Mouse (Mus musculus): ENCODE results near the gene Nyx. TPM values are rescaled to one million over a fixed set of nuclear protein-coding genes. Genes with fewer than 3 reads are reported as not detected.

Nyx gene
- polyA plus RNA-seq, 1 experiment, result not detected

DNA sequence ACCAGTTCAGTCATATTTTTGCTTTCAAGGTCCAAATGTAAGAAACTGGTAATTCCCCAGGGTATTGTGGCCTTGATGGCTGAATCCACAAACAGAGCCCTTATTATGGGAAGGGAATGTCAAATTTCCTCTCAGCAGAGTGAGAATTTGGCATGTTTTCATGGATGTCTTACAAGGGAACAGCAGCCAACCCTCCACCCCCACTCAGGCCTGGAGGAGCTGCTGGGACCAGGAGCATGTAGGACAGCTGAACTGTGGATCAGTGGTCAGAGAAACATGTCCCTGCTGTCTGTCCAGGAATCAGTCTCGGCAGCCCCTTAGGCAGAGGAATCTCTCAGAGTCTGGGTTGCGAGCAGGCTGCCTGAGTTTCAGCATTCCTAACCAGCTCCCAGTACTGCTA lies 771 bp downstream of the Nyx start:
- no peak overlapping the region for H3K27ac ChIP-seq (ENCODE audit: control insufficient read depth, insufficient read depth, low read depth, low read length, poor library complexity)
- no peak for TF ChIP-seq CTCF (IDR thresholded peaks at IDR 0.05; ENCODE audit: control insufficient read depth, insufficient read depth, low read length)
- TF ChIP-seq POLR2A (IDR thresholded peaks at IDR 0.05; ENCODE audit: borderline replicate concordance, control insufficient read depth, low read depth, low read length), result no peak
- H3K4me1 ChIP-seq (ENCODE audit: control insufficient read depth, insufficient read depth, low read length), result no peaks in the 10 kb centered on the region; the same call in 1 of the 2 replicates
- no peak overlapping the region for H3K4me3 ChIP-seq (replicated peaks; ENCODE audit: control insufficient read depth, low read depth, low read length)
- WGBS, result 100% methylated on average over 2 of the region's 2 CpGs

DNA sequence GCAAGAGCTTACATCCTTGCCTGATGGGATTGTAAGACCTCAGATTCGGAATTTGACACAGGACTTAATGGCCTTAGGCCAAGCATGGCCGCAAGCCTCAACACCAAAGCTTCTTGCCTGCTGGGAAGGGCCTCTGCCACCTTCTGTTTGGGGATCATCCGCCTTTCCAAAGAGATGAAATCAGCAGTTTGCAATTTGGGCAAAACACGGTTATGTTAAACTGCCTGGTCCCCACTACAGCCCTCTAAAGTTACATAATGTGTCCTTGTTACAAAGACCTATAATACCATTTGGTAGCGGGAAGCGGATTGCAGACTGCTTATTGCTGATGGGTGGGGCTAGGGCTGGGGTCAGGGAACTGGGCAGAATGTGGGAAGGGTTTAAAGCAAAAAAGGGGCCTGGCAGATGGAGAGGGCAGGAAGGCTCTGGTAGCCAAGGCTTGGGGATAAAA lies 1.2 kb downstream of the Nyx start:
- 70% methylated on average over 6 of the region's 6 CpGs for WGBS
- H3K4me1 ChIP-seq (ENCODE audit: control insufficient read depth, insufficient read depth, low read length), result no peaks in the 10 kb centered on the region; the same call in 1 of the 2 replicates
- no peak overlapping the region for H3K27ac ChIP-seq (ENCODE audit: control insufficient read depth, insufficient read depth, low read depth, low read length, poor library complexity)
- H3K4me3 ChIP-seq (replicated peaks; ENCODE audit: control insufficient read depth, low read depth, low read length), result no peak overlapping the region
- no peak for TF ChIP-seq POLR2A (IDR thresholded peaks at IDR 0.05; ENCODE audit: borderline replicate concordance, control insufficient read depth, low read depth, low read length)
- no peak for TF ChIP-seq CTCF (IDR thresholded peaks at IDR 0.05; ENCODE audit: control insufficient read depth, insufficient read depth, low read length)

DNA sequence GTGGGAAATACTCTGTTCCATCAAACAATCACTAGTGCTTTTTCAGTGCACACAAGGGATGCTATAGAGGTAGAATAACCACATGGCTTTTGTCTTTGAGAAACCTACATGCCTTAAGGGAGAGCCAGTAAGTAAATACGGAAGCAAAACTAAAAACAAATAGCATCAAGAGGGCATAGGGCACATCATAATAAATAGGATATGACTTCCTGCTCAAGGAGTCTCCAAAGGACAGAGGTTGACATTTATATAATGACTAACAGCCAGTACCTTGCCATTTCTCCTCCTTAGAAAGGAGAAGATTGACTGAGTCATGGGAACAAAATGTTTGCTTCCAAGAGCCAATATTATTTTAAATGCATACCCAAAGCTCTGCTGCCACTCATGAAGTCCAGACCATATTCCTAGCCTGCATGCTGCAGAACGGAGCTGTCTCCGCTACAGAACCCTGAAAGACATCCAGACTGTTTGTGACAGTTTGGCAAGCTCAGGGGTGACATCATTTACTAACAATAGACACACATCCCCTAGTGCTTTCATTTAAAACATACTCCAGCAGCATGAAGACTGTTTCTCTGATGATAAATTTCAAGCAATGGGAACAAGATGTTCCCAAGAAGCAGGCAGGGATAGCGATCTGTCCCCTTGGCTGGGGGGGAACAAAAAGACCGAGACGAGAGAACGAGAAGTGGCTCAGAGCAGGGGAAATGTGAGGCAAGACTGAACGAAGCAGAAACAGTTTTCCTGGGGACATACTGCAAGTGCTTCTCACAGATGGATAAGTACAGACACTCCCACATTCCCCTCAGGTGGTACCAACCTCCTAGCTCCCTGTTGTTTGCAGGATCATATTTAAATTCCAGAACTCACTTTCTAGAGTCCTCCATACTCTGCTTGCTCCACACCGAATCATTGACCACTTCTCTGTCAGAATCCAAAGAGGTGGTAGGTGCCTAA lies 3.5 kb downstream of the Nyx start:
- no peak overlapping the region for H3K4me3 ChIP-seq (replicated peaks; ENCODE audit: control insufficient read depth, low read depth, low read length)
- no peak for TF ChIP-seq CTCF (IDR thresholded peaks at IDR 0.05; ENCODE audit: control insufficient read depth, insufficient read depth, low read length)
- no peak for TF ChIP-seq POLR2A (IDR thresholded peaks at IDR 0.05; ENCODE audit: borderline replicate concordance, control insufficient read depth, low read depth, low read length)
- H3K27ac ChIP-seq (ENCODE audit: control insufficient read depth, insufficient read depth, low read depth, low read length, poor library complexity), result no peak overlapping the region
- WGBS, result 40% methylated on average over 9 of the region's 9 CpGs
- H3K4me1 ChIP-seq (ENCODE audit: control insufficient read depth, insufficient read depth, low read length), result no peaks in the 10 kb centered on the region; the same call in 1 of the 2 replicates

DNA sequence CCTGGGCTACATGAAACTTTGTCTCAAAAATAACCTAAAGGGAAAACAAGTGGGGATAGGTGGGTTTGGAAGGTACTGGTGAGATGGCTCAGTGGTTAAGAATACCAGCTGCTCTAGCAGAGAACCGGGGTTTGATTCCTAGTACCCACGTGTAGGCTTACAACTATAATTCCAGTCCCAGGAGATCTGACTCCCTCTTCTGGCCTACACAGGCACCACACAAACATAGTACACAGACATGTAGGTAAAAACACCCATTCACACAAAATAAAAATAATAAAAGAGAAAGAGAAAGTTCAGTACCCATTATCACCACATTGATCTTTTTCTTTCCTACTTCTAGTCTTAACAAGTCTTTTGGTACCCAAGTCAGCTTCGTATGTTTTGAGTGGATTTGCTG lies 6.0 kb downstream of the Nyx start:
- TF ChIP-seq CTCF (IDR thresholded peaks at IDR 0.05; ENCODE audit: control insufficient read depth, insufficient read depth, low read length), result no peak
- TF ChIP-seq POLR2A (IDR thresholded peaks at IDR 0.05; ENCODE audit: borderline replicate concordance, control insufficient read depth, low read depth, low read length), result no peak
- no peaks in the 10 kb centered on the region; the same call in 1 of the 2 replicates for H3K4me1 ChIP-seq (ENCODE audit: control insufficient read depth, insufficient read depth, low read length)
- H3K27ac ChIP-seq (ENCODE audit: control insufficient read depth, insufficient read depth, low read depth, low read length, poor library complexity), result no peak overlapping the region
- no peak overlapping the region for H3K4me3 ChIP-seq (replicated peaks; ENCODE audit: control insufficient read depth, low read depth, low read length)
- WGBS, result 70% methylated on average over 3 of the region's 3 CpGs

- 32% methylated on average over 4 of the region's 4 CpGs for WGBS
- no peak for TF ChIP-seq POLR2A (IDR thresholded peaks at IDR 0.05; ENCODE audit: borderline replicate concordance, control insufficient read depth, low read depth, low read length)
- no peak for TF ChIP-seq CTCF (IDR thresholded peaks at IDR 0.05; ENCODE audit: control insufficient read depth, insufficient read depth, low read length)
- no peaks in the 10 kb centered on the region; the same call in 1 of the 2 replicates for H3K4me1 ChIP-seq (ENCODE audit: control insufficient read depth, insufficient read depth, low read length)
- H3K4me3 ChIP-seq (replicated peaks; ENCODE audit: control insufficient read depth, low read depth, low read length), result no peak overlapping the region
- no peak overlapping the region for H3K27ac ChIP-seq (ENCODE audit: control insufficient read depth, insufficient read depth, low read depth, low read length, poor library complexity)
Measured at GRCm38 (mm10) chrX:13472751-13473225, 6.9 kb downstream of the Nyx start.

- Histone ChIP-seq H3K27ac (ENCODE audit: control insufficient read depth, insufficient read depth, low read depth, low read length, poor library complexity) (no peak overlapping the region), H3K4me3 (replicated peaks; ENCODE audit: control insufficient read depth, low read depth, low read length) (no peak overlapping the region), H3K4me1 (ENCODE audit: control insufficient read depth, insufficient read depth, low read length) (no peaks in the 10 kb centered on the region)
- WGBS, result 64% methylated on average over 1 of the region's 1 CpGs
- TF ChIP-seq POLR2A (IDR thresholded peaks at IDR 0.05; ENCODE audit: borderline replicate concordance, control insufficient read depth, low read depth, low read length), result no peak
- no peak for TF ChIP-seq CTCF (IDR thresholded peaks at IDR 0.05; ENCODE audit: control insufficient read depth, insufficient read depth, low read length)
Measured at GRCm38 (mm10) chrX:13475382-13475781, 9.5 kb downstream of the Nyx start.

DNA sequence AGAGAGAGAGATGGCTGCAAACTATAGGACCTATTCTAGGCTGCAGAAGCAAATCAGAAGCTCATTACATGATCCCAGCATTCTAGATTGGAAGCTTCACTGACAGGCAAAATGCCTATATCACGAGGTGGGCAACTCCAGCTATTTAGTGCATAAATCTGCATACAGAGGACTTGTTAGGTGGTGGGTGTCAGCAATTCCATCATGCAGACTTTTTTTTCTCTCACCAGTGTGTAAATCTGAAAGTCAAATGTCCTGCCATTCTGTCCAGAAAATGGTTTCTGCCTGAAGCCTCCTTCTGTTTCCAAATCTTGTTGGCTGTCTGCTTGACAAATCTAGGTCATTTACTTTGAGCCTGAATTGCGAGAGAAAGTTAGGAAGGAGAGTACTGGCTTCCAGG lies 11.7 kb downstream of the Nyx start:
- 72% methylated on average over 2 of the region's 2 CpGs for WGBS
- H3K4me1 ChIP-seq (ENCODE audit: control insufficient read depth, insufficient read depth, low read length), result no peaks in the 10 kb centered on the region
- no peak overlapping the region for H3K4me3 ChIP-seq (replicated peaks; ENCODE audit: control insufficient read depth, low read depth, low read length)
- no peak for TF ChIP-seq POLR2A (IDR thresholded peaks at IDR 0.05; ENCODE audit: borderline replicate concordance, control insufficient read depth, low read depth, low read length)
- TF ChIP-seq CTCF (IDR thresholded peaks at IDR 0.05; ENCODE audit: control insufficient read depth, insufficient read depth, low read length), result no peak
- no peak overlapping the region for H3K27ac ChIP-seq (ENCODE audit: control insufficient read depth, insufficient read depth, low read depth, low read length, poor library complexity)

DNA sequence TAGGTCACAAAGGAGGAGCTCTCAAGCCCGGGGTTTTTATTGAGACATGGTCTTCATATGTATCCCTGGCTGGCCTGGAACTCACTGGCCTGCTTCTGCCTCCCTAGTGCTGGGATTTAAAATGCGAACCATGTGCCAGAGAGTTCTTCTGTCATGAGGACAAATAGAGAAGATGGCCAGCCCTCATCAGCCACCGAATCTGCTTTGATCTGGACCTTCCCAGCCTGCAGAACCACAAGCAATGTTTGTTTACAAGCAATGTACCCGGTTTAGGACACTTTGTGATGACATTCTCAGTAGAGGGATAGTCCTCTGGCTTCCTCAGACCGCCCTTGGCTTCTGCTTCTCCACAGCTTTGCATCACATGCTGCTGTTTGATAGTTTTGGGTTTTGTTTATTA lies 12.4 kb downstream of the Nyx start:
- 72% methylated on average over 5 of the region's 5 CpGs for WGBS

More for the DNA sequence above, 12.4 kb downstream of the Nyx start:
- Histone ChIP-seq H3K4me1 (ENCODE audit: control insufficient read depth, insufficient read depth, low read length) (no peaks in the 10 kb centered on the region), H3K27ac (ENCODE audit: control insufficient read depth, insufficient read depth, low read depth, low read length, poor library complexity) (no peak overlapping the region), H3K4me3 (replicated peaks; ENCODE audit: control insufficient read depth, low read depth, low read length) (no peak overlapping the region)
- TF ChIP-seq CTCF (IDR thresholded peaks at IDR 0.05; ENCODE audit: control insufficient read depth, insufficient read depth, low read length) (no peak), POLR2A (IDR thresholded peaks at IDR 0.05; ENCODE audit: borderline replicate concordance, control insufficient read depth, low read depth, low read length) (no peak)

Data from bone marrow, adult 2 months (tissue).